Mouse (Mus musculus): ENCODE data around the gene Chuk.

Chuk gene

DNA sequence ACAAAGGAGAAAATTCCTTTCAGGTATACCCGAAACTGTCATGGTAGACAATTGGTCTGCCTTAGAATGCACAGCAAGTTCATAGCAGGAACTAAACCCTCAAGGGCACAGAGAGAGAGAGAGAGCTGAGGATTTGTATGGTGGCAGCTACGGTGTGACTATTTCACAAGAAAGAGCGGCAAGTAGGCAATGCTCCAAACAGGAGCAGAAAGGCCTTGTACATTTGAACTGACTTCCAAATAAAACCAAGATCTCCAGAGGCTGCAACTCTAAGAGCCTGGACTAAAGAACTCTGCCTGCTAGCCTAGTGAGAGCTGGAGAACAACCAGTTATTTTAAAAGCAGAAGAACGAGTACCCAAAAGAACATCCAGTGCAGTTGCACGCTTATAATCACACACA is 65.2 kb downstream of the Chuk start:
- no peak for DNase-seq (ENCODE audit: low read depth, low spot score)

DNA sequence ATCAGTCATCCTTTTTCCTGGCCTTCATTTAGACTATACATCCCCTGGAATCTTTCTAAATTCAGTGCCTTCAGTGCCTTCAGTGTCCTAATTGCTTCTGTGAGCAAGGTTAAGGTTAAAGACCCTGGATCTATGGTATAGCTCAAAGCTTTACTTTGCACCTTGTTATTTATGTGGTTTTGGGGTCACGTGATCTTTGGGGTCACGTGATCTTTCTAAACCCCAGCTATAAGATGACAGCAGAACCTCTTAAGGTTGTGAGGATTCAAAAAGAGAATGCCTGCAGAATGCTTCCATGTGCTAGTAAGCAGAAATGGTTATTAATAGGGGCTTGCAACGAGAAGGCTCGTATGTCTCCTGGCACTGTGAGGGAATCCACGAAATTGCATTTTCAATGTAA is 73.9 kb downstream of the Chuk start:
- no peak for DNase-seq (ENCODE audit: low read depth, low spot score)

DNA sequence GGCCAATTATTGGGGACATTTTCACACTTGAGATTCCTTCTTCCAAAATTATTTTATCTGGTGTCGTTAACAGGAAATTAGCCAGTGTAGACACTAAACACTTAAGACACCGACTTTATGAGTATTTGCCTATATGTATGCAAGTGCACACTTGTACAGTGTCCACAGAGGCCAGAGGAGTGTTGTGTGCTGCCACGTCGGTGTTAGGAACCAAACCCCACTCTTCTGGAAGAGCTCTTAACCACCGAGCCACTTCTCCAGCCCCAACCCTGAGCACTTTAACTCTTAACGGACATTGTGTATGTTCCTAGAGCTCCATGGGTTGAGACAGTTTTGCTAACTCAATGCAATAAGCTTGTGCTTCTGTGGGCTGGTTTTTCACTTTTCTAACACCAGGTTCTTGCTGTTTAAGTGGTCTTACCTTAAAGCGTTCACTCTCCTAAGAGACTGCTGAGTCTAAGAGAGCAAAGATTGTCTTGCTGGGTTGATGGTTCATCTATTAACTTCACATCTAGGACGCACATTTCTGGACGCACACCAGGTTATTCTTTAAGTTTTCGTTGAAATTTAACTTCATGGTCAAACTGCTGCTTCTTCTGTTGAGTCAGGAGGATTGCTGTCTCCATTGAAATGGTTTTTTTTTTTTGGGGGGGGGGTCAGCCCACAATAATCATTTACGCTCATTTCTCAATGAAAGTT is 75.1 kb downstream of the Chuk start:
- no peak for DNase-seq (ENCODE audit: low read depth, low spot score)

DNA sequence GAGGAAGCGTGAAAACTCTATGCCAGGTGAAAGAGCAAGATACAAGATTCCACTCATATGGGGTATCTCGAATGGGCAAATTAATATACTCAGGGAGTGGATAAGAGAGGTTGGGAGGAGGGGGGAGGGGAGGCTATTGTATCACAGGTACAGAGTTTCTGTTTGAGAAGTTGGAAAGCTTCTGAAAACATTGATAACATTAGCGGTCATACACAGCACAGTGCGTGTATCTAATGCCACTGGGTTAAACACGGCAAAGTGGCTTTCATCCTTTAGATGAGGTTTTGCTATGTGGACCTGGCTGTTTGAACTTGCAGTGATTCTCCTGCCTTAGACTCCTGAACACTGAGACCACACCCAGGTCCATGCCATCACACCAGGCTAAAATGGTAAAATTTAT is 77.3 kb downstream of the Chuk start:
- DNase-seq (ENCODE audit: low read depth, low spot score), result no peak

DNA sequence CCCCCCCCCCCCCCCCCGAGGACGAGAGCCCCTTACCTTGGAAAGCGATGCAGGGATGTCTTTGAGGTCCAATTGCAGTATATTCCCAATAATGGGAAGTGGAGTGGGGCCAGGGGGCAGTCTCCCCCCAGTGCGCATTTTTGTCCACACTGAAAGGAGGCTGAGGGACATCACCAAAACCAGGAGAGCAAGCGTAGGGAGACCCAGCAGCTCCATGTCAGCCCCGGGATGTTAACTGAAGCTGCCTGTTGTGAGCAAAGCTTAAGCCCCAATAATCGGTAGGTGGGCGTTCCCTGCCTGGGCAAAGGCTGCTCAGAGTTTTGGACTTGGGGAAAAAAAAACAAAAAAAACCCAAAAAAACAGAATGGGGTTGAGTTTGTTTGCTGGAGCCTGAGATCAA is 78.3 kb downstream of the Chuk start, which contains the start of gene Cyp2c23:
Gene Cyp2c23, minus strand, starts transcription at position 237 of the 400 bp plus-strand sequence.
- DNase-seq (ENCODE audit: low read depth, low spot score), result no peak

DNA sequence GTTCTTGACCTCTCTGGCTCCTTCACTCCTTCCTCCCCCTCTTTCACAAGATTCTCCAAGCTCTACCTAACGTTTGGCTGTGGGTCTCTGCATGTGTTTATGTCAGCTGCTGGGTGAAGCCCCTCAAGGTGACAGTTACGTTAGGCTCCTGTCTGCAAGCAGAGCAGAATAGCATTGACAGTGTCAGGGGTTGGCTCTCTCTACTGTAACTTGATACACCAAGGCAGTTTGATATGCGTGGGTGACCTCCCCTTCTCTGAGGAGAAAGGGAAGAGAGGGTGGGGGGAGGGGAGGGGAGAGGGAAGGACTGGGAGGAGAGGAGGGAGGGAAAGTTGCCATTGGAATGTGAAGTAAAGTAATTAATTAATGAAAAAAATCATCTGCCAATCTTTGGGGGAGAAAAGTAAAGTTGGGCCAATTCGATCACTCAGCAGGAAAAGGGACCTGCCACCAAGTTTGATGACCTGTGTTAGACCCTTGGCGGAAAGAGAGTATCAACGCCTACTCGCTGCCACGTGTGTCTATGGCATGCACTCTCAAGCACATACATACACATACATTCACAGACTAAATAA is 80.2 kb downstream of the Chuk start:
- no peak for DNase-seq (ENCODE audit: low read depth, low spot score)

DNA sequence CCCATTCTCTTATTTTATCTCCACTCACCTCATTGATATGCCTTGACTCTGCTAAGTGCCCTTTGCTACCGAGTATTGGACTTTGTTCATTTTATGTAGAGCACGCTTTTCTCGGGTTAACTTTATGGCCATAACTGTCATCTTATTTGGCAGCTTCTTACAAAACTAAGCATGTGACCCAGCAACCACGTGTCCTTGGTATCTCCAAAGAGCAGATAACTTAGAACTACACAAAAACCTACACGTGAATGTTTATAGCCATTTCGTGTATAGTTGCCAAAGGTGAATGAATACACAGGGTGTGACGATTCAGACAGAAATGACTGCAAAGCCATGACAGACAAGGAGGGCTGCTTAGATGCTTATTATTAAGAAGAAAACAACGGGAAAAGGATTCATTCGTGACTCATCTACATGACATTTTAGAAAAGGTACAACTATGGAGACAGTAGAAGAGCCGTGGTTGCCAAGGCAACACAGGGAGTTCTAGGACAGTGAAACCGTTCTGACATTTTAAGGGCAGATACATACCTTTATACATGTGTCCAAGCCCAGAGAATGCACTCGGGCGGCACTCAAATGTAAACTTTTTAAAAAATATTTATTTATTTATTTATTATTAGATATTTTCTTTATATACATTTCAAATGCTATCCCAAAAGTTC is 82.2 kb downstream of the Chuk start:
- DNase-seq (ENCODE audit: low read depth, low spot score), result no peak

All from retina, adult 2 months (tissue).